Mouse (Mus musculus) CD4-positive helper T cell, adult 2 months (primary cell): ENCODE measurements around the gene Dach2.
"Not testable (repeated sequence)": the region's sequence is repeated elsewhere in the genome, so short reads cannot be mapped to it uniquely, and the experiment has no call there.

ENCODE experiments used
- DNase-seq: peaks from one replicate; pipeline ENCODE4 v3.0.0-alpha.2; 2012; ENCODE audit warnings: low read depth, missing footprints, low spot score

Dach2 gene

GRCm38 (mm10) chrX:113297404-113297803, at the start of gene Dach2:
Dach2 (plus strand) TSS chrX:113297510.
- DNase-seq: peak; percentile 29

GRCm38 (mm10) chrX:113252427-113252826, 44.9 kb upstream of the Dach2 start:
- DNase-seq: not testable (repeated sequence)

GRCm38 (mm10) chrX:113298031-113298430, 721 bp downstream of the Dach2 start:
- peak; percentile 60 for DNase-seq

DNA sequence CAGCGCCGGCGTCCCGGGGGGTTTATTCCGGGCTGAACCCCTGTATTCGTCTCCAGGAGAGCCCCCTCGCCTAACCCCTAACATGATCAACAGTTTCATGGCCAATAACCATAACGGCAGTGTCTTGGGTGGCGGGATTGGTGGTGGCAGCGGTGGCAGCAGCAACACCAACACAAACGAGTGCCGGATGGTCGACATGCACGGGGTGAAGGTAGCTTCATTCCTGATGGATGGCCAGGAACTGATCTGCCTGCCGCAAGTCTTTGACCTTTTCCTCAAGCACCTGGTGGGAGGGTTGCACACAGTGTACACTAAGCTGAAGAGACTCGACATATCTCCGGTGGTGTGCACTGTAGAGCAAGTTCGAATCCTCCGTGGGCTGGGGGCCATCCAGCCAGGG, 1.2 kb downstream of the Dach2 start:
- no peak for DNase-seq

- no peak for DNase-seq
Observed at GRCm38 (mm10) chrX:113304323-113304722, 7.0 kb downstream of the Dach2 start.

DNA sequence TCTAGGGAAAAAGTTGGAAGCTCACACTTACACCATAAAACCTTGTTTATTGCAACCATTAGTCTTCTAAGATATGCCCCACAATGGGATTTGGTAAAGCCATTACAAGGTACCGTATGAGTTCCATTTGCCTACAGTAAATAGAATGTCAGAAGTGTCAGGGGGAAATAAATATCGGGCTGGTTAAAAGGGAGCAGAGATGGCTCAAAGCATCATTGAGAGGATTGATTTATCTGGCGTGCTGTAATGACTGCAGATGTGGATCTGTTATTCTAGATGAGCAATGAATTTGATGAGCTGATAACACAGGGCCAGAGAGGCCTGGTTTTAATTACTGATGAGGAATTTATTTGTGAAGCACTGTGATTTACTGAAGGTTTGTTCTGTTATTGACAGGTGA, 40.8 kb downstream of the Dach2 start:
- no peak for DNase-seq

GRCm38 (mm10) chrX:113394417-113394816, 97.1 kb downstream of the Dach2 start:
- DNase-seq: no peak

GRCm38 (mm10) chrX:113408756-113409155, 111.4 kb downstream of the Dach2 start:
- no peak for DNase-seq

- DNase-seq: no peak
Observed at GRCm38 (mm10) chrX:113421517-113422187, 124.3 kb downstream of the Dach2 start.

- DNase-seq: no peak
Observed at GRCm38 (mm10) chrX:113482131-113482530, 184.8 kb downstream of the Dach2 start.

DNA sequence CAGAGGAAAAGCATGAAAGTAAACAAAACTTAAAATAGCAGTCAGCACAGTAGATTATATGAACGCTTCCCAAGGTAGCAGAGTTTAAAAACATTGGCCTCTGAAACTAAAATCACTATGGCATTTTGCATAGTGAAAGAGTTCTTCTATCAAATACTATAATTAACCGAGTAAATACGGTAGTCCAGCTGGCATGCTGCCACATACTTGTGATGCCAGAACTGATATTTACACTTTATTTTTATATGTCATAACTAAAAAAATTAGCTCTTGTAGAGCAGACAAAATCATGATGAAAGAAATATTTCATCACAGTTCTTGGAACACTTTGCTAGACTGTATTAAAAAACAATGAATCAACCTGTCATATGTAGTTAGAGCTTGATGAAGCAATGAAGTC, 247.8 kb downstream of the Dach2 start:
- no peak for DNase-seq

DNA sequence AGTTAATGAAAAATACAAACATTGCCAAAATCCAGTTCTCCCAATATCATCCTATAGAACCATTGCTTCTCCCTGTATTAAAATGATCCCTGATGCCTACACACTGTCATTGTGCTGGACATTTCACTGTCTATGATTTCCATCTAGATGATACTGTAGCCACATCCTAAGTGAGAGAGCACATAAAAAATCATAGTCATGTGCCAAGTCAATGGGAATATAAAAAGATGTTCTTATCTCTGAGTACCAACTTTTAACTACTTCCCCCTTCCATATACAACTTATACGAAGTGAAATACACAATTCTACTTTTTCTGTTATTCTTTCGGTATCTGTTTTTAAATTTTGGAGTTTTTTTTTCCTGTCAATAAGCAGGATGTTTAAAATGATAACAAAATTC, 266.6 kb downstream of the Dach2 start:
- no peak for DNase-seq

DNA sequence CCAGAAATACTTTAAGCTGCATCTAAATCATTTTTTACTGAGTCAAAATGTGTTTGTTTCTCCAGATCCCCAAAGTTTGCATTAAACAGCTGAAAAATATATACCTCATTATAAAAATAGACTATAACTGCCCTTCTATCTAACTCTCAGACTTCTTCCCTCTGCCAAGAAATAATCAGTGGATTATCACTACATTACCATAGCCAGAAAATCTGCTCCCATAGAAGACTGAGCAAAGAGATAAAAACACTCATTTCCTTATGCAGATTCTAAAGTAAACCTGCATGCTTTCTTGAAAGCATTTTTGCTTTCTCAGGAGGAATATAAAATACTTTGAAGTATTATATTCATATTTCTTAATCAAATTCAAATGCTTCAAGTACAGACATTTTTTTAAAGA, 368.8 kb downstream of the Dach2 start:
- DNase-seq: no peak

- no peak for DNase-seq
Observed at GRCm38 (mm10) chrX:113687163-113687562, 389.9 kb downstream of the Dach2 start.

DNA sequence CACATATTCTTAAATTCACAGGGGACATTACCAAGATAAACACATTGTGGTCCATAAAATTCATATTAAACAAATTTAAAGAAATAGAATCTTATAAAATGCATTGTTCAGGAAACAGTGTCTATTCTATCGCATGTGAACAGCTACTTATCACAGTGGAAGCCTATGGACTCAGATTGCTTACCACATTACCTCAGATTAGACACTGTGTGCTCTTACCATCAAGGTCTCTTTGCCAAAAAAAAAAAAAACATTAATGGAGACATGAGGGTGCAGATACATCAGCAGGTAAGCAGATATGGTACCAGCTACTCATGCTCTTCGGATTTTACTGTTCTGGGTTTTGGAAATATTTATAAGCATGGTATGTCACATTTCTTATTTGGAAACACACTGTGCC, 415.1 kb downstream of the Dach2 start:
- DNase-seq: no peak

DNA sequence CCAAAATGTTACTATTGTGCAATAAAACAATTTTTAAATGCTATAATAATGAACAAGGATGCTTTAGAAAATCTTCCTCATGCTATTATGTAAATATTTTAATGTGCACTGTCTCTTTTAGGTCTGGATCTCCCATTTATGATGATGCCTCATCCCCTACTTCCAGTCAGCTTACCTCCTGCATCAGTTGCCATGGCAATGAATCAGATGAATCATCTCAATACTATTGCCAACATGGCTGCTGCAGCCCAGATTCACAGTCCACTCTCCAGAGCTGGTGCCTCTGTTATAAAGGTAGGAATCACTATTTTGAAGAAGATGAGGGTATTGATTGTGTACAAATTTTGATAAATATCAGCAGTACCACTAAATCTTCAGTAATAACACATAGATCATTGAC, 426.8 kb downstream of the Dach2 start:
- no peak for DNase-seq

GRCm38 (mm10) chrX:113747122-113747521, 449.8 kb downstream of the Dach2 start:
- no peak for DNase-seq

DNA sequence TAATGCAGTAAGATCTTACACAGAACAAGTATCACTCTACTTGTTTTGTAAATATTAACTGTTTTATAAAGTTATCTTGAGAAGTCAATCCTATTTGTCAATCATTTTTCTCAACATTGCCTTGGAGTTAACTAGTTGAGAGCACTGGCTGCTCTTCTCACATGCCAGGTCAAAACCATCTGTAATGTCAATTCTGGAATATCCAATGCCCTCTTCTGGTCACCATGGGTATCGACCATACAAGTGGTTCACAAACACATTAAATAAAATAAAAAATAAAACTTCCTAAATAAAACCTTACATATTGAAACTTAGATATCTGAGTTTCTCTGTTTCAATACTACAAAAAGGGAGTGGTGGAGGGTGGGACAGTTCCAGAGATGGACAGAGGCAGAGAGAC, 495.0 kb downstream of the Dach2 start:
- no peak for DNase-seq

- no peak for DNase-seq
Observed at GRCm38 (mm10) chrX:113810369-113810768, 513.1 kb downstream of the Dach2 start.

DNA sequence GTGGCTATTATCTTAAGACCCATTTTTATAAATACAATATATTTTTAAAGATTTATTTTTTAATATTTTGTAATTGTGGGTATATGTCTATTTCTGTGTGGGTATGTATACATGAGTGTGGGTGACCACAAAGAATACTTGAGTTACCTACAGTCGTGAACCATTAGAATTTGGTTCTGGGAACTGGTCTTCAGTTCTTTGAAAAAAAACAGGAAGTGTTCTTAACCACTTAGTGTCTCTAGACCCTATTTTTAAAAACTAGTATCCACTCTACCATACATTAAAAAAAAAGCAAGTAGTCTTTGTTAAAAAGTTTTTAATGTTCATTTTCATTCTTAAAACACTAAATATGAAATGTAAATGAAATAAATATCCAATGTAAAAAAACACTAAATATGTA, 529.5 kb downstream of the Dach2 start:
- no peak for DNase-seq

DNA sequence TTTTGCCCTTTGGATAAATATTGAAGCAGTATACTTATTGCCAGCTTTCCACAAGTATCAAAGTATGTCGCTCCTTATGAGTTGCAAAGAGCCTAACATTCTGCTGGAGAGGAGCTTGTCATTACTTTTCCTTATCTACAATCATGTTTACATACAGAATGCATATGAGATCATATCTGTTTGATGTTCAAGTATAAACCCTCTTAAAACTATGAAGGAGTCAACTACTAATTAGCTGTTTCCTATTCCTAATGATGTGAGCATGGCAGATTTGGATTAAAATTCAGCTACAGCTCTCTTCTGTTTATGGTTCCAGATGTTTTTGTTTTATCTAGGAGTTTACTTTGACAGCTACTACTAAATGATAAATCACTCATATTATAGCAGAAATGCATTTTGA, 535.8 kb downstream of the Dach2 start:
- no peak for DNase-seq

DNA sequence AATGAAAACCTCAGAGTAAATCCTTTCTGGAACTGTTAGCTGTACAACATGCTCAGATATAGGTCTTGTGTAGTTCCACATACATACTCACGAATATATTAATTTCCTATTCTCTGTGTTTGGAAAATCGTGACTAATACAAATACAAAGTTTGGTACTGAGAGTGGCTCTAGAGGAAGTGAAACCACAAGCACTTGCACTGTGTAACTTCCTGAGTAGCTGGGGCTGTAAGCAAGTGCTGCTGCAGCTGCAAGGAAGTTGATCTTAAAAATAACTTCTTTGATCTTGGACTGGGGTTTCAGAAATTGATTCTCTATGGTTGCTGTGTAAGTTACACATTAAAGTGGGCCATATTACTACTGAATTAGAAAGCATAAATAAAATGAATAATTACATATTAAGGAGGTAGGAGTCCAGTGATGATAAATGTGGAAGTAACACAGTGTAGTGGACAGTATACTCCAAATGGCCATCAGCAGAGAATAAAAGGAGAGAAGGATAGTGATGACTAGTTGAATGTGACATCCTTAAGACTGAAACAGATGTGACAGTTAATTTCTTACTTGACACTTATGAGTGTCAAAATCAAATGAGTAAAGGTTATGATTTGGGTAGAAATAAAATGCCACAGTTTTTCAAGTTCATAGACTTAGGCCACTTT, 570.7 kb downstream of the Dach2 start:
- peak; percentile 75 for DNase-seq
